Mouse (Mus musculus) adrenal gland, postnatal 25 days (tissue): ENCODE measurements around the gene Wipf2. TPM values are rescaled to one million over a fixed set of nuclear protein-coding genes. Genes with fewer than 3 reads are reported as not detected.
A peak's percentile ranks its signal among the peaks of the same experiment; 100 is the strongest.

Source experiments
- DNase-seq: peaks from one replicate; pipeline ENCODE4 v3.0.0; 2021; ENCODE audit warnings: mixed read lengths
- total RNA-seq: library from RNA; stranded (reverse); gene quantifications from 2 replicates; pipeline ENCODE4 v1.2.3, GENCODE M21; 2021

The Wipf2 gene
- total RNA-seq, 1 experiment from 2014 or later = 26.4 TPM

- no peak for DNase-seq
Measured at GRCm38 (mm10) chr11:98854659-98855058, 8.8 kb upstream of the Wipf2 start.

DNA sequence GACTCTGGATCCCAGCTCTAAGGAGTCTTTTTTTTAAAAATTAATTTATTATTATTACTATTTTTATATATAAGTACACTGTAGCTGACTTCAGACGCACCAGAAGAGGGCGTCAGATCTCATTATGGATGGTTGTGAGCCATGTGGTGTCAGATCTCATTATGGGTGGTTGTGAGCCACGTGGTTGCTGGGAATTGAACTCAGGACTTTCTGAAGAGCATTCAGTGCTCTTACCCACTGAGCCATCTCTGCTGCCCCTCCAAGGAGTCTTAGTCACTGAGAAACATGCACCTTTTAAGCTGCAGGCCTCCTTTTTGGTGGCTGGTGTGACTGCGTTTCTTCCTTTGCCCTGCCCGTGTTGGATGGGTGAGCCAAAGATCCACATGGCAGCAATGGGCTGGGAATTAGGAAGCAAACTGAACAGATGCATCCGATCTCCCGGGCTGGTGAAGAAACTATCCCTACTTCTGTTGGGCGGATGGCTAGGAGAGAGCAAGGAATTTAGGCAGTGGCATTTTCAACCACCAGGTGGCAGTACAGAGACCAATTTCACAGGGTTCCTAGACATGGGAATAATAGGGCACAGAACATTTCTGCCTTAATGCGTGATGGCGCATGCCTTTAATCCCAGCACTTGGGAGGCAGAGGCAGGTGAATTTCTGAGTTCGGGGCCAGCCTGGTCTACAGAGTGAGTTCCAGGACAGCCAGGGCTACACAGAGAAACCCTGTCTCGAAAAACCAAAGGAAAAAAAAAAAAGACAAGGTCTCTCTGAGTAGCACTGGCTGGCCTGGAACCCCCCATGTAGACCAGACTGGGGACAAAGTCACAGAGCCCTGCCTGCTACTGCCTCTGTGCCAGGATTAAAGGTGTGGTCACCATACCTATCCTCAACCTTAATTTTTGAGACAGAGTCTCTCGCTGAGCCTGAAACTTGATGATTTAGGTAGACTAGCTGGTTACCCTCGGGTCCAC lies 4.4 kb upstream of the Wipf2 start:
- DNase-seq = peak; percentile 81

- peak; percentile 46 for DNase-seq
Measured at GRCm38 (mm10) chr11:98863751-98864429, 452 bp downstream of the Wipf2 start.

GRCm38 (mm10) chr11:98867293-98867692 lies 3.9 kb downstream of the Wipf2 start:
- no peak for DNase-seq

DNA sequence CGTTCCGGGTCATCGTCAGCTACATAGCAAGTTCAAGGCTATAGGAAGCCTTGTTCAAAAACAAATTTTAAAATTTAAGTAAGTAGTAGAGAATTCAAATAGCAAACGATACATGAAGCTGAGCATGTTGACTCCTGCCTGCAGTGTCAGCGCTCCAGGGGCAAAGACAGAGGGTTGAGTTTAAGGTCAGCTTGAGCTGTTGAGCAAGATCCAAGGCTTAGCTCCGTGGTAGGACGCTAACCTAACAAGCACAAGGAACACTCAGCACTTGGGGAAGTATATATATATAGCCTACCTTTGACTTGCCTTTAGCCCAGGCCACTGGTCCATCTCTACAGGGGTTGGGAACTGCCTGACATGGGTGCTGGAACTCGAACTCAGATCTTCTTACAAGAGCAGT lies 6.5 kb downstream of the Wipf2 start:
- DNase-seq = no peak

- DNase-seq = no peak
Measured at GRCm38 (mm10) chr11:98870791-98871190, 7.4 kb downstream of the Wipf2 start.

DNA sequence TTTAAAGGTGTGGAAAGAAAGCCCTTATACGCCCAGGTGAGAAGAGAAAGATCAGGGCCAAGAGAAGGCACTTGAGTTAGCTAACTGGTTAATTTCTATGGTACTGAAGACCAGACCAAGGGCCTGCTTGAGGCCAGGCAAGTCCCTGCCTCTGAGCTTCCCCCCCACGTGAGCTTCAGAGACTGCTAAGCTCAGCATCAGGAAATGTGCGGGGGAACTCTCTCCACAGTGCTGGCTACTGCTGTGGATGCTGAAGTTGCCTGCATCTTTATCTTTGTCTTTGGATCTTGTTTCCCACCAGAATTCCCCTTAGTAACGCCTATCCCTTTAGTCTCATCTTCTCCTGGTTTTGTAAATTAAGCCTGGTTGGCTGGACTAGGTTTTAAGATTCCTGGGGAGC lies 8.0 kb downstream of the Wipf2 start:
- no peak for DNase-seq

DNA sequence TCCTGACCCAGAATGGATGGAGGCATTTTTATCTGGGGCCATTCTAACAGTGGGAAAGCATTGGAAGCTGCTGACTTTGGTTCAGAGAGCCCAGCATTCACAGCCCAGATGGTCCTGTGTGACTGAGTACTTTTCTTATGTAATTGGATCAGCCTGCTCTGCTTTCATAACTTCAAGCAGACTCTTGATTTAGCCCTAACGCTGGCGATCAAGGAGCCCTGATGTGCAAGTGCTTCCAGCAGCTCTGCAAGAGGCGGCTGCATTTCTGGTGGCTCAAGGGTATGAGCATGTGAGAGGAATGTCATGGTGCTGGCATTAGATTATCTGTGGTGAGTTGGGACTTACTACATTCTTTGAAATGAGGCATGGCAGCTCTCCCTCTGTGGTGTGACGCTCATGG lies 8.6 kb downstream of the Wipf2 start:
- no peak for DNase-seq

GRCm38 (mm10) chr11:98873900-98874299 lies 10.5 kb downstream of the Wipf2 start:
- DNase-seq = no peak

DNA sequence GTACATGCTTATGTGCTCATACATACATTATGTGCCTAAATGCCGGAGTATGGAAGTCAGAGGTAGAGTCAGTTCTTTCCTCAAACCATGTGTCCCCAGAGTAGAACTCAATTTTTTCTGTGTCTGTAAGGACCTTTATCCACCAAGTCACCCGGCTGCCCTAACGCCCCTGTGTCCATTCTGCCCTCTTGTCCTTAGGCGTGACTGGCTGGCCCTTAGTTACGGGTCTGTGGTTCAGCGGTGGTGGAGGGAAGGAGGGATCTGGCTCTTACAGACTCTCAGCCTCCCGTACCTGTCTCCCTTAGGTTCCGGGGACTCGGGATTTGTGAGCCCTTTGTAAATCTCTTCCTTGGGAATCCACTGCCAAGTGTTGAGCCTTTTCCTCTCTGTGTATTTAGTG lies 13.6 kb downstream of the Wipf2 start:
- DNase-seq = no peak

GRCm38 (mm10) chr11:98887703-98888102 lies 24.3 kb downstream of the Wipf2 start:
- DNase-seq = no peak

GRCm38 (mm10) chr11:98889077-98889476 lies 25.6 kb downstream of the Wipf2 start:
- DNase-seq = no peak

DNA sequence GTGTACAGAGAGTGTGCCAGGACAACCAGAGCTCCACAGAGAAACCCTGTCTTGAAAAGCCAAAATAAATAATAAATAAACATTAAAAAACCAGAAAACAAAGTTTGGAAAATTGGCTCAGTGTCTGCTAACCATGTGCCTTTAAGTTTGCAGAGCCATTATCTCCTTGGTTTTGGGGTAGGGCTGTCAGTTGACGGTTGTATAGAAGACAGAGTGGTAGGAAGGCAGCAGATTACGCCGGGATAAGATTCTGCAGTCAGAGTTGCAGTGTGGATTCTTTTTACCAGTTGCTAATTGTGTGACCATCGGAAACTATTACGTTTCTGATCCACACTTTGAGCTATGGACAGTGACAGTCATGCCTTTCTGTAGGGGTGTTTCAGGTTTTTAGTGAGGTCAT lies 26.5 kb downstream of the Wipf2 start:
- DNase-seq = no peak

- no peak for DNase-seq
Measured at GRCm38 (mm10) chr11:98892426-98892825, 29.0 kb downstream of the Wipf2 start.

DNA sequence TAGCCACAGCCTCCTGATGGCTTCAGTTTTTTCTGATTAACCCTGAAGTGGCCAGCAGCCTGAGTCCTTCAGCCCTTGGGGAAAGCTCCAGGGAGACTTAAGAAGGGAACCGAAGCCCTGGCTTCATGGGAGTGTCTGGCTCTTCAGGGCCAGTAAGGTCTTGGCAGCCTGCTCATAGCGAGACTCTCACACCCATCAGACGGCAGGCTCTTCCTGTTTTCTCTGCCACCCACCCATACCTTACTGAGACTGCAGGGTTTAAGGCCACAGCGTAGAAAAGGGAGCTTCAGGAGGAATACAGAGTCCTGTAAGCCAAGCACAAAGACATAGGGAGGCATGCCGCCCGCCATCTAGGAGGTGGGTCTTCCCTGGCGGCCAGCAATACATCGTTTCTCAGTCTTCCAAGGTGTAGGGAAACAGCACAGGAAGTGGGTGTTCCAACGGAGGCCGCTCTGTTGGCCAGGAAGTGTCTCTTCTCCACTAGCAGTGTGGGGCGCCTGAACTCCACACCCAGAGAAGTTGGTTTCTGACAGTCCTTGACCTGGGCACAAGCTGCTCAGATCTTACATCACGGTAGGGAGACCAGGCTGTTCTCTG lies 37.2 kb downstream of the Wipf2 start:
- no peak for DNase-seq

DNA sequence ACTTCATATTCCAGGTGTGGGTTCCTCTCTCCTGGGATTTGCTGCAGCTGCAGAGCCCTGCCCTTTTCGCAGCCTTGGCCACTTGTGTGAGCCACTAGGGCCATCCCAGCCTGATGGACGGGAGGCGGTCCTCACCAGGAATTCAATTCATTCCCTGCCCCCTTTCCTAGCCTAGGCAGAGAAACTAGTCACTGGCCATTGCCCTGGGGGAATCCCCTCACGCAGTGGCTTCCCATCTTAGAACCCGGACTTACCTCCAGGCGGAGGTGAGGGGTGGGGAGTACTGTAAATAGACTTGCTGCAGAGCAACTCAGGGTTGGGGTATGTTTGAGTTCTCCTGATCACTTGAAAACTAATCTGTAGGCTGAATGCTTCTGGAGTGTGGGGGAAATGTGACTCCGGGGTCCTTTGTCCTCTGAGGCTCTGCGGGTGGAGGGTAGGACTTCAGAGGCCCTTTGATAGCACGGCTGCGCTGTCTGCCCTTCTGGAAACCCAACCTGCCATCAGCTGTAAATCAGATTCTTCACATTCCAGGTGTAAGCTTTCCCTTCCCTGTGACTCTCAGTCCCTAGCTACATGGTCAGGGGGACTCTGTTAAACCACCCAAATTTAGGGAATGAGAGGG lies 39.3 kb downstream of the Wipf2 start:
- DNase-seq = no peak

DNA sequence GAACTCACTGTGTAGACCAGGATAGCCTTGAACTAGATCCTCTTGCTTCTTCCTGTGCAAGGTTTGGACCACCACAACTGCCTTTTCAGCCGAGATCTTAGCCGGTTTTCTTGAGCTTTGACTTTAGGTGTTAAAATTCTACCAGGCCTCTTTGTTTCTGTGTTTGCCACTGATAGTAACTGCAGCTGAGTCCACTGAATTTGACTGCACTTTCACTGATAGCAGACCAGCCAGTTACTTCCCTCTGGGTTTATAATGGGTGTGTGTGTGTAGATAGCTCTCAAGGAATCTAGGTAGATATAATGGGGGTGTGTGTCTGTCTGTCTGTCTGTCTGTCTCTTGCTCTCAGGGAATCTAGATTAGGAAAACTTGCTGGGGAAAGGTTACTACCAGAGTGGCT lies 41.1 kb downstream of the Wipf2 start:
- no peak for DNase-seq

- DNase-seq = no peak
Measured at GRCm38 (mm10) chr11:98905033-98905432, 41.6 kb downstream of the Wipf2 start.

GRCm38 (mm10) chr11:98905583-98905982 lies 42.1 kb downstream of the Wipf2 start:
- no peak for DNase-seq

- DNase-seq = no peak
Measured at GRCm38 (mm10) chr11:98907063-98907436, 43.6 kb downstream of the Wipf2 start.

DNA sequence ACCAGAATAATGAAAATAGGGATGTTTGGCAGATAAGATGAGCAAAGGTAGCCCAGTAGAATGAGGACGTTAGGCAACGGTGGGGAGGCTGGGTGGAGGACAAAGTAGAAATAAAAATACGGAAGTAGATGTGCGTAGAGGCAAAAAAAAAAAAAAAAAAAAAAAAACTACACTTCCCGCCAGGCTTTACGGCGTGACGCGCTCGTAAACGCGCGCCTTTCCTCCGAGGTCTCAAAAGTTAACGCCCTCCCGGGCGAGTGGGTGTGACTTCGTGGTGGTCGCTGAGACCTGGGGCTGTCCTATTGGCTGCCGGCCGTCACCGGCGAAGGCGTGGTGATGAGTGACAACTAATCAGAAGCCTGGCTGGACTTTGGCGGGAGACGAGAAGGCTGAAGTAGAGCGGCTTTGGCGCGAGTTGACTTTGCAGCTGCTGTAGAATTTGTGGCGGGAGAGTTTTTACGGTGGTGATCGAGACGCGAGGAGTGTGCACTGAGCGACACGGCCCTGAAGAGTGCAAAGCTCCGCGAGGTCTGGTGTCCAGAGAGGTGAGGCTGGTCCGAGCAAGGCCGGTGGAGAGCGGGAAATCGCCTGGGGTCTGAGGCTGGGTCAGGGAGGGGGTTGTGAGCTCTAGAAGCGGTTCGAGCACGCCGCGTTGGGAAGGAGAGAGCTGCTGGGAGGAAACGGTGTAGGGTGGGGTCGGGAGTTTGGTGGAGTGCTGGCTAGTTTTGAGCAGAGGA lies 44.2 kb downstream of the Wipf2 start, which contains the start of gene Cdc6:
Gene Cdc6, plus strand, starts transcription at position 365 of the 737 bp plus-strand sequence.
- DNase-seq = peak; percentile 94

- peak; percentile 54 for DNase-seq
Measured at GRCm38 (mm10) chr11:98909654-98910053, 46.2 kb downstream of the Wipf2 start.
